Mouse (Mus musculus) cerebellum, postnatal 36 days (tissue): ENCODE measurements around the gene Gm1673.

Experiments used
- DNase-seq, 2 experiments: peaks; one replicate each; pipeline ENCODE4 v3.0.0; 2021 to 2022; ENCODE audit warnings: mixed read lengths in 2 of 2

The Gm1673 gene

GRCm38 (mm10) chr5:33997829-33998504, 14.7 kb downstream of the Gm1673 start:
- DNase-seq = peak in 1 of 2 experiments; percentile 41

- no peak for DNase-seq
Measured at GRCm38 (mm10) chr5:33998505-33998877, 15.3 kb downstream of the Gm1673 start.

- peak in 1 of 2 experiments; percentile 35 for DNase-seq
Measured at GRCm38 (mm10) chr5:33999466-34000090, 16.3 kb downstream of the Gm1673 start.

- no peak for DNase-seq
Measured at GRCm38 (mm10) chr5:34000809-34001208, 17.6 kb downstream of the Gm1673 start.

- no peak for DNase-seq
Measured at GRCm38 (mm10) chr5:34001401-34001800, 18.2 kb downstream of the Gm1673 start.

GRCm38 (mm10) chr5:34002636-34003035, 19.4 kb downstream of the Gm1673 start:
- DNase-seq = no peak

GRCm38 (mm10) chr5:34004618-34005017, 21.4 kb downstream of the Gm1673 start:
- no peak for DNase-seq

DNA sequence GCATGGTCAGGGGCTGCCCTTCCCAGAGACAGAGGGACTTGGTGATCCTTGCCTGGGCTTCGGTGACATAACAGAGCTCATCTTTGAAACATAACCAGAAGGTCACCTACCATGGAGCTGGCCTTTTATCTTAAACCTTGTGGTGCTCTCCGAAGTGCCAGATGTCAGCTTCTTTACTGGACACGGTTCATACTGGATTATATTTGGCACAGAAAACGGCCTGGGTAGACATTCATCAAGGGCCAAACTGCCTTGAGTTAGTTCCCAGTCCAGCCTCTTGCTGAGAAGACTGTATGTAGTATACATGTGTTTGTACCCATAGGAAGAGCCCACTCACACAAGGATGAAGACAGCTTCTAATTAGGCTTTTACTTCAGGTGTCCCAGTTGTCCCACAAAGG, 23.6 kb downstream of the Gm1673 start:
- no peak for DNase-seq

DNA sequence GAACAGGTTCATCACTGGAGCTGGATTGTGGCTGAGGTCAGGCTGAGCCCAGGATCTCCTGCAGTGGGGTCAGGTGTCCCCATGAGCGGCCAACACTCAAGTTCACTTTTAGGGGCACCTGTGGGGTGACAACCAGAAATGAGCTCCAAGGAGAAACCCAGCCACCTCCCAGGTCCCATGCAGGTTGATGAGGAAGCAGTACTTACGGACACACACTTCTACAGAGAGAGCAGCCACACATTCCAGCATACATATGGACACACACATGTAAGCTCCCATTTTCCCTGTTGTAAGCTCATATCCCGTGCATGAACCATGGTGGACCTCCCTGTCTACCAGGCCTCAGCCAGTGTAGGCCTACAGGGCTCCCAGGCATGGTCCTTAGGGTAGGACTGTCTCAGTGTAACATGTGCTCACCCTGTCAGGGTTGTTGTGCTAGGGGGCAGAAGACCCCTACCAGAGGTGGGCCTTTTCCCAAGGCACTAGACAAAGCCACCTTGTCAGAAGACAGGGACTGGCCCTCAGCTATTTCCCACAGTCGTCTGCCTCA, 24.2 kb downstream of the Gm1673 start:
- no peak for DNase-seq

GRCm38 (mm10) chr5:34014652-34015051, 31.4 kb downstream of the Gm1673 start:
- DNase-seq = no peak

GRCm38 (mm10) chr5:34018968-34019367, 35.7 kb downstream of the Gm1673 start:
- no peak for DNase-seq

GRCm38 (mm10) chr5:34030101-34030500, 46.9 kb downstream of the Gm1673 start:
- DNase-seq = no peak

GRCm38 (mm10) chr5:34031022-34031421, 47.8 kb downstream of the Gm1673 start:
- DNase-seq = no peak

- no peak for DNase-seq
Measured at GRCm38 (mm10) chr5:34032520-34032919, 49.3 kb downstream of the Gm1673 start.
